Mouse (Mus musculus): Measurements from ENCODE around the gene Igfn1.

The Igfn1 gene

GRCm38 (mm10) chr1:136007211-136008158 is 1.3 kb upstream of the Igfn1 start, which contains the start of gene Tmem9:
Tmem9 (plus strand) TSS chr1:136008150.
- DNase-seq (ENCODE audit: low spot score) = peak; percentile 74

- DNase-seq (ENCODE audit: low spot score) = no peak
Measured at GRCm38 (mm10) chr1:136001438-136001837, 4.7 kb downstream of the Igfn1 start.

DNA sequence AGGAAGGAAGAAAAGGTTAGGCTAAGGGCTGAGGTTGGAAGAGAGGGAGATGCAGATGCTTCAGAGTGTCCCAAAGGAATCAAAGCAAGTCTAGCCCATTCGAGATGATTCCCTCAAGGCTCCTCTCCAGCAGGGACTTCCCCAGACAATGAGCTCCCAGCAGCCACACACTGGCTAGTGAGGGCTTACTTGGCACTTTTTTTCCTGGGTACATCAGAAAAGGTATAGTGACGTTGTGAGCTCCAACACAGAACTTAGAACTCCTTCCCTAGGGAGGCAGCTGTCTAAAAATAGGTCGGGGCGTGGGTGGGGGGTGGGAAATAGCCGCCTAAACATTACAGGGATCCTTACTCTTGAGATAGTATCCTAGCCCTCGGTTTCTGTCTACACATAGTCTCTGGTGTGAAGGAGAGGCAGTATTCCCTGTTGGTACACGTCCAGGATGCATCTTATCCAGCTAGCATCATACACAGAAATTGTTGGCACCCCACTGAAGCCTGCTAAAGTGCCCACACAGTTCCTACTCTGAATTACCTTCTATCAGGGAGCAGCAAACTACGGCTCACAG is 6.3 kb downstream of the Igfn1 start:
- no peak for DNase-seq (ENCODE audit: low spot score)

- DNase-seq (ENCODE audit: low spot score) = no peak
Measured at GRCm38 (mm10) chr1:135997537-135997936, 8.6 kb downstream of the Igfn1 start.

DNA sequence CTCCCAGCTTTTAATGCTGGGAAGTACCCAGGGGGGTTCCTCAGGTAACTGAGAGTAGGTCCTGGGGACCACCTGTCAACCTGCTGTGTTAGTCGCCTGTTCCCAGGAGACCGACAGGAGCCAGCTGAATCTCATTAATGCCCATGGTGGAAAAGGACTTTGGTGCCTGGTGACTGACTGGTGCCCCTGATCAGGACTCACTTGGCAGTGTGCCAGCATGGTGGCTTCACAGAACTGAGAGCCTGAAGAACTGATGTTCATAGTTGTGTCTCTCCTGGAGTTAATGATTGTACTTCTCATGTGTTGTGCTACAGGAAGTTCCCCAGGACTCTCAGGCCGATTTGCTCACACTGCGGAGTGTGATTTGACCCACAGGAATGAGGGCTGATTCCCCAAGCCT is 12.7 kb downstream of the Igfn1 start:
- no peak for DNase-seq (ENCODE audit: low spot score)

- DNase-seq (ENCODE audit: low spot score) = no peak
Measured at GRCm38 (mm10) chr1:135989876-135990275, 16.3 kb downstream of the Igfn1 start.

DNA sequence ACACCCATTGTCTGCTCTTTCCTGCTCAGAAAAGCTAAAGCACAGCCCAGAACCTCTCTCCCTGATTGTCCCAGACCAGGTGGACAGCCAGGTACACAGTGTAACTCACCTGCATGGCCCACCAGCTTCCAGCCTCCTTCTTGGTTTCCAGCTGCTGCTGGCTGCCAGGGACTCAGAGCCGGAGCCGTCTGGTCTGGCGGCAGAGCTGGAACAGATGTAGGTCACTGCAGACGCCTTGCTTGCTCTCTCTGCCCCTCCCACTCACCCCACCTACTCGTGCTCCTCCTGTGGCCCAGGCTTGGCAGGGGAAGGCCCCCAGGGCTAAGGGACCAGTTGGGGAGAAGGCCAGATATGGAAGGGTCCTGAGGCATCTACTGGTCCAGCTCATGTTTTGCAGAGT is 22.0 kb downstream of the Igfn1 start:
- no peak for DNase-seq (ENCODE audit: low spot score)

DNA sequence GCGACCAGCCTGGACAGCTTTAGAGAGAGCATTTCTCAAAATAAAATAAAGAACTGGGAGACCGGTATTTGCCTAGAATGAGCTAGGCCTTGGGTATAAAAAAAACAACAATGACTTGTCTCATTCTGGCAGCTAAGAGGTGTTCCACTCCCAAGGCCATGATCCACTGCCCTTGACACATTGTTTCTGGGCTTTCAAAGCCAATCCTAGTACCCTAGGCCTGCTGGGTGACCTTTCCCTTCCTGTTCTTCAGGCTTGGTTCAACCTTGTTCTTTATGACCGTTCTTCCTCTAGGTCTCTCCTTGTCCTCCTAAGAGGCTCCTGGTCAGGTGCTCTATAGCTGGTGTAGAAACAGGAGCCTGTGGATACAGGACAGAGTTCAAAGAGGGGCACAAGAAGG is 33.6 kb downstream of the Igfn1 start:
- DNase-seq (ENCODE audit: low spot score) = no peak

- DNase-seq (ENCODE audit: low spot score) = no peak
Measured at GRCm38 (mm10) chr1:135970486-135970885, 35.7 kb downstream of the Igfn1 start.

DNA sequence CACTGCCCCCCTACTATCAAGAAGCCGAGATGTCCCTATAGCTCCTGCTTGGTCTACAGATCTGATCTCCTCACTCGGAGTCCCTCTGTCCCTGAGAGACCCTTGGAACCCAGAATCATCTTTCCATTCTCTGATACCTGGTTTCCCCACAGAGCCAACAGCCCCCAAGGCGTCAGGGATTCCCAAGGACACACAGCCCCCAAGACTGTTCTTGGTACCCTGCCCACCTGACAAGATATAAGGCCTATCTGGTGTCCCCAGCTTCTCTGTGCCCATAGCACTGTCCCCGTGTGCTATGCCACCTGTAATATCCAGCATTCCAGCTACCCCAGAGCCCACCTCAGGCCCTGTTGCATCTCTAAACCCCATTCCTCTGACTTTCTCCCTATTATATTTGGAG is 38.4 kb downstream of the Igfn1 start:
- no peak for DNase-seq (ENCODE audit: low spot score)

DNA sequence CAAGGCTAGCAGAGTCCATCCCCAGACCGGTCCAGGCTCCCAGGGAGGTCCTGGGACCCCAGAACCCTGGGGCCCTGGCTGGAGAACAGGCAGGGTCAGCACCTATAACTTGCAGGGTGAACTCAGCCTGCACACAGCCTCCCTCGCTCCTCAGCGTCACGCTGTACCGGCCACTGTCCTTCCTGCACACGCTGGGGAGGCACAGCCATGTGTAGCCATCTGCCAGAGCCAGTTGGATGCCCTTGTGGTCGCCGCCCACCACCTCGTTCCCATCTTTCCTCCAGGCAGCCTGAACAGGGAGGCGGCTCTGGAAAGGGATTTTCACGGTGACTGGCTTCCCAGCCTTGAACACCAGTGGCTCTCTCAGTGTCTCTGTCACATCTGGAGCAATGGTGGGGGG is 41.6 kb downstream of the Igfn1 start:
- DNase-seq (ENCODE audit: low spot score) = no peak

DNA sequence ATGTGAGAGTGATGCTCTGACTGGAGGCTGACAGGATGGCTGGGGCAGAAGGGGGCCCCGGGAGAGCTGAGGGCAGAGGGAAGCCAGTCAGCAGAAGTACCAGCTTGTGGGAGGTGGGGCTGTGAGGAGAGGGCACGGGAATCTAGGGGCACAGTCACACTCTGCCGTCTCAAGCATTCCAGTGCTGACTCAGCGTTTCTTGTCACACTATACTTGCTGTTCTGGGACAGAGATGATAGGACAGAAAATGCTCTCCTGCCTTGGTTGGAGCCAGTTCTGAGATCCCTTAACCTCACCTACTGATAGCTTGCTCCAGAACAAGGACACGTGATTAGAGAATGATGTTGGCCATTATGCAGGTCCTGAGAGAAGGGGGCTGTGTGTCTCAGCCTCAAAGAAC is 43.0 kb downstream of the Igfn1 start:
- DNase-seq (ENCODE audit: low spot score) = no peak

DNA sequence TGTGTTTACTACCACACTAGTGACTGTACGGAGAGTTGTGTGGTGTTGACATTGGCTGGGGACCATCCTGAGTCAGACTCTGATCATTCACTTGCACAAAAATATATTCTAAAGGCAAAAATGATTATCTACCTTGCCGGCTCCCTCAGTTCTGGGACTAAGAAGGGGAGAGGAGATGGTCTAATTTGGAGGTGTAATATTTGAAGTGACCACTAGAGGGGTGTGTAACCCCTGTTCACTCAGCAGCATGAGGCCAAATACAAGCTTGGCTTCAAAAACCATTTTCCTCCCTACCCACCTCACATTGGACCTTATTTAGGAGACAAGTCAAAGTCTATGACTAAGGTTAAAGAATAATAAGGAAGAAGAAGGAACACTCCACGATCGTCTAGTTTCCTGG is 47.7 kb downstream of the Igfn1 start:
- DNase-seq (ENCODE audit: low spot score) = no peak

- DNase-seq (ENCODE audit: low spot score) = no peak
Measured at GRCm38 (mm10) chr1:135948871-135949270, 57.3 kb downstream of the Igfn1 start.

DNA sequence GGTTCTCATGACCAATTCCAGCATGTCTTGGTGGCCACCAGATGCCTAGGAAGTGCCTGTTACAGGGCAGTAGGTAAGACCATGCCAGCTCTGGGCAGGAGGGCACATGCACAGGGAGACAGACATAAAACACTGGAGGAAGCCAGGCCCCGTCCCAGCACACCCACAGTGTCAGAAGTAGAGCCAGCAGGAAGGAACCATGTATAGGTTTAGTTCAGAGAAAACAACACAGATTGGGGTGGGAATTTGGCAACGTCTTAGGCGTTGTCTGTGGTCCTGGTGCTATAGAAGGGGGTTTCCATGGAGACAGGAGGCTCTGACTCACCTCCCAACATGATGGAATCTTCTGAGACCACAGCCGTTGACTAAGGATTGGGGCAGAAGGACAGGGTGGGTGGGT is 59.9 kb downstream of the Igfn1 start:
- DNase-seq (ENCODE audit: low spot score) = no peak

DNA sequence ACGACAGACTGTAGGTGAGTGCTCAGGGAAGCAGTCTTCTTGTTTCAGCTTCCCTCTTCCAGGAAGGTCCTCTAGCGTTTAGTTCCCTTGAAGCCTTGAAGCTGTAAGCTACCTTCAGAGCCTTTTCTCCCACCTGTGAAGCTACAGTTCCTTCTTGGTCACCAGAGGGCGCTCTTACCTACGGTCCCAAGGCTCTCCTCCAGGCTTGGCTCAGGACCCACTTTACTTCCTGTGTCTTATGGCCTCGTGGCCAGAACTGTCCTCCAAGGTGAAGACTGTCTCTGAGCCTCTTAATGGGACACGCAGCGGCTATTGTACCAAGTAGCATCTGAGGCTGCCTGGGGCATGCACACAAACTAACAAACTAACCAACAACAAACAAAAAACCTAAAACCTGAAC is 60.4 kb downstream of the Igfn1 start:
- peak; percentile 30 for DNase-seq (ENCODE audit: low spot score)

DNA sequence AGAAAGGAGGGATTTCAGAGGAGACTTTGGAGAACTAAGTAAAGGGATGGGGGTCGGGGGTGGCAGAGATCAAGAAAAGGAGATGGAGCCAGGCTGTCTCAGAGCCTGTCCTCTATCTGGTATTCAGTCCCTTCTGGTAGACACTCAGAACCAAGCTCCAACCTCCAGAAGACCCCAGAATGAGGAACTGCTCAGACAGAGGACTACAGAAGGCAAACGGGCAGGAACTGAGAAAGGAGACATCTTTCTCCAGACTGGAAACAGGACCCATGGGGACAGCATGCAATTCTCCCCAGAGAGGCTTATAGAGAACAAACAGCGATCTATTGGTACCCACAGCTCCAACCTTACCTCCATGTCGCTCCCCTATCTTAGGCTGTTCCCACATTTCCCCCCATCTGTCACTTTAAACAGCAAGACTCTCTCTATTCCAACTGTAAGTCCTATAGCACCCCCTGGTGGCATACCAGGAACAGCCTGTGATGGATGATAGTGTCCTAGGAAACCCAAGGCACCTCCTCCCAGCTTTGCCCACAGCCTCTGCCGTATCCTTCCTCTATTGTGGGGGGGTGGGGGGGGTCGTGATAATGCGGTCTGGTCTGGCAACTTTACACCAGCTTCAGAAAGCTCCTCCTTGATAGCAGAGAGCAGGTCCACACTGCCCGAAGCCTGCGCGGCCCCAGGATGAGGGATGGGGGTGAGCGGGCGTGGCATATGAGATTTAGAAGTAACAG is 61.4 kb downstream of the Igfn1 start:
- peak; percentile 74 for DNase-seq (ENCODE audit: low spot score)

DNA sequence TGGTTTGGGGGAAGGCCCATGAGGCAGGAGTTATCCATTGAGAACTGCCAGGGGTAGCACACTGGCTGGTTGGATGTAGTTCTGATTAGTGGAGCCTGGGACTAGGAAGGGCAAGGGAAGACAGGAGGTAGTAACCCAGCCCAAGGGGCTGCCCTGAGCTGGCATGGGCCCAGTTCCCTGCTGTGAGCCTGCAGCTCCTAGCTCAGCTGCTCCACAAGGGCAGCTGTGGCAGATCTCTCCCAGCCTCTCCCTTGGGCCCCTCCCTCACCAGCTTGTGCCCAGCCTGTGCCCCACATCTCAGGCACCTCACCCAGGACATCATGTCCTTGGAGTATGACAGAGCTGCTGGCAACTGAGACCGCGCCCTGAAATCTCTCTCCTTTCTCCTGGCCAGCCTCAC is 62.4 kb downstream of the Igfn1 start:
- DNase-seq (ENCODE audit: low spot score) = no peak

- DNase-seq (ENCODE audit: low spot score) = peak; percentile 44
Measured at GRCm38 (mm10) chr1:135942116-135942515, 64.0 kb downstream of the Igfn1 start.

- peak; percentile 70 for DNase-seq (ENCODE audit: low spot score)
Measured at GRCm38 (mm10) chr1:135941259-135942006, 64.7 kb downstream of the Igfn1 start.

- DNase-seq (ENCODE audit: low spot score) = no peak
Measured at GRCm38 (mm10) chr1:135936091-135936490, 70.1 kb downstream of the Igfn1 start.

DNA sequence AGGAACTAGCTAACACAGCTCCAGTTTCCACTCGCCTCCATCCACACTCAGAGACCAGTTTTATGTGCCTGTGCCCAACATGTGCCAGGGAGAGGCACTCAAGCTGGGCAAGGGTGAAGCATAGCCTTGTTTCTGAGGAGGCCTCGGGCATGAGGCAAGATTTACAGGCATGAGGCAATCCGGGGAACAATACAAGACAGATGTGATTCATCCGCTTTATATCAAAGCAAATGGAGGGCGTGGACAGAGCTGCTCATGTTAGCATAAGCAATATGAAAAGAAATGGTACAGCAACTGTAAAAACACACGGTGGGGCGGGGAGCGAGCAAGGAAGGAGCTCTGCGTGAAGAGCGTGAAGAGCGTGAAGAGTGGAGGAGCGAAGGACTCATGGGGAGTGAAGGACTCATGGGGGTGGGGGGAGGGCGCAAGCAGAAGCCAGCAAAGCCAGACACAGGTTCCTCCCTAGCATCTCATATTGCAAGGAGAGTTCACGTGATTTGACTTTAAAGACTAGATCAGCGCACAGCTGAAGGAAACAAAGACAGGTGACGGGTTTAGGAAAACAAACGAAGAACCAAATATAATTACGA is 72.3 kb downstream of the Igfn1 start:
- DNase-seq (ENCODE audit: low spot score) = no peak

Measured in spleen, adult 12 weeks (tissue).